Mouse (Mus musculus) adrenal gland, postnatal 0 days (tissue): Measurements from ENCODE around the gene Olfr1280. TPM values are rescaled to one million over a fixed set of nuclear protein-coding genes. Genes with fewer than 3 reads are reported as not detected.

Source experiments
- polyA plus RNA-seq: library from polyadenylated mRNA; unstranded; fragments of >200 nt; fragmentation: Nextera tagmentation; extraction: Ambion mirVana; gene quantifications from 2 replicates; pipeline ENCODE4 v1.2.1, GENCODE M21; 2015

The Olfr1280 gene
- polyA plus RNA-seq: not detected in 2 replicates

GRCm38 (mm10) chr2:111313717-111314116 is at the start of gene Olfr1280:
Gene Olfr1280, plus strand, starts transcription at chr2:111314017.

DNA sequence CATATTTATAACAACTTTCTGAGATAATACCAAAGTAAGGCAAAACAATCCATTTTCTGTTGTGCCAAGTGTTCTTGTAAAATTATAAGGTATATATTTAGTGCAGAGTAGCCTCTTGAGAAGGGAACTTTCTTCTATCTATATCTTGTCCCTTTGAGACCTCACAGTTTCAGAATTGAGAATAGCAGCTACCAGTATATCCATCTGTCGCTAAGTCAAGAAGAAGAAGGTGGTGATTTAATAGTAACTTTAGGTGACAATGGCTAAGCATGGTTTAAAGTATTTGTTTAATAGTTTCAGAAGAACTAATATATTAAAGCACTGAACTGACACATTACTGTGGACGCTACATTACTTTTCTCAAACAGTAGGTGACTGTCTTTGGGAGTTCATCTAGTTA is 39.8 kb upstream of the Olfr1280 start, which contains the start of gene Olfr1277:
Olfr1277 (minus strand) TSS at position 101 of the 400 bp plus-strand sequence.

DNA sequence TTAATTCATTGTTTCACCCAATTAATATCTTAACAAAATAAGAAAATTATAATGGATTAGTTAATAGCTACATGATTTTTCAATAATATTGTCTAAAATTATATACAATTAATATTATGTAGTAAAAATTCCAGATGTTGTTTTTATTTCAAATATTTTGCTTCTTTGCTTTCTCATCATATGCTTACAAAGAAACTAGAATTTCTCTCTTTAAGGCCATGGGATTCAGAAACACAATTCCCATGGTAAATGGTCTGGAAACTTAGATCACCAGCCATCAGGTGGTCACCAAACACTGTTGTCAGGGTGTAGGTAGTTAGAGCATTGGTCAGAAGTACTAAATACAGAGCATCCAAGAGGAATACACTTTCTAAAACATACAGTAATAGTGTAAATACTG is 24.0 kb upstream of the Olfr1280 start, which contains the start of gene Olfr1278:
Olfr1278 (plus strand) TSS at position 301 of the 400 bp plus-strand sequence.

GRCm38 (mm10) chr2:111300374-111300773 is 13.4 kb upstream of the Olfr1280 start, which contains the start of gene Olfr1279:
Gene Olfr1279, plus strand, starts transcription at chr2:111300635.

GRCm38 (mm10) chr2:111326220-111326619 is 12.4 kb downstream of the Olfr1280 start, which contains the start of gene Olfr1281:
Gene Olfr1281, plus strand, starts transcription at chr2:111326520.

DNA sequence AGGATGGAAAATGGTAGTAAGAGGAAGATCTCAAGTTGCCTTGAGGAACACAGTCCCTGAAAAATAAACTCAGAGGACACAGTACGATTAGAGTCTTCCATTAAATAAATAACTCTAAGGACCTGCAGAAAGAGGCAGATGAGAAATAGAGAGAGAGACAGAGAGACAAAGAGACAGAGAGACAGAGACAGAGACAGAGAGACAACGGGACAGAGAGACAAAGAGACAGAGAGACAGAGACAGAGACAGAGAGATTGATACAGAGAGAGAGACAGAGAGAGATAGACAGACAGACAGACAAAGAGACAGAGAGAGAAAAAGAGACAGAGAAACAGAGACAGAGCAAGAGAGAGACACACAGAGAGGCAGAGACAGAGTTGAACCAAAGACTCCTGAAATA is 22.2 kb downstream of the Olfr1280 start, which contains the start of gene Olfr1282:
Olfr1282 (minus strand) TSS at position 101 of the 400 bp plus-strand sequence.

GRCm38 (mm10) chr2:111366490-111366889 is 52.7 kb downstream of the Olfr1280 start, which contains the start of gene Olfr1283:
Gene Olfr1283, plus strand, starts transcription at chr2:111366790.

GRCm38 (mm10) chr2:111375222-111375621 is 61.4 kb downstream of the Olfr1280 start, which contains the start of gene Olfr1284:
Gene Olfr1284, plus strand, starts transcription at chr2:111375522.

Other genes starting within 250 kb of the Olfr1280 start
- not detected in 2 replicates for gene Gm13941, start 208.0 kb upstream of the Olfr1280 start, polyA plus RNA-seq
- gene Gm15130, start 161.1 kb upstream of the Olfr1280 start, polyA plus RNA-seq: not detected in 2 replicates
- not detected in 2 replicates for gene 4930430A15Rik, start 84.4 kb upstream of the Olfr1280 start, polyA plus RNA-seq
- not detected in 2 replicates for gene Olfr1275, start 78.7 kb upstream of the Olfr1280 start, polyA plus RNA-seq
- not detected in 2 replicates for gene Olfr1276, start 59.5 kb upstream of the Olfr1280 start, polyA plus RNA-seq
- gene Olfr1277, start 39.9 kb upstream of the Olfr1280 start, polyA plus RNA-seq: not detected in 2 replicates
- gene Olfr1278, start 23.9 kb upstream of the Olfr1280 start, polyA plus RNA-seq: not detected in 2 replicates
- not detected in 2 replicates for gene Olfr1279, start 13.4 kb upstream of the Olfr1280 start, polyA plus RNA-seq
- gene Olfr1281, start 12.5 kb downstream of the Olfr1280 start, polyA plus RNA-seq: not detected in 2 replicates
- not detected in 2 replicates for gene Olfr1282, start 22.1 kb downstream of the Olfr1280 start, polyA plus RNA-seq
- not detected in 2 replicates for gene Olfr1283, start 52.8 kb downstream of the Olfr1280 start, polyA plus RNA-seq
- gene Olfr1284, start 61.5 kb downstream of the Olfr1280 start, polyA plus RNA-seq: not detected in 2 replicates
- gene Olfr1286, start 109.1 kb downstream of the Olfr1280 start, polyA plus RNA-seq: not detected in 2 replicates
- gene Olfr1287, start 135.1 kb downstream of the Olfr1280 start, polyA plus RNA-seq: not detected in 2 replicates
- not detected in 2 replicates for gene Olfr1288, start 160.1 kb downstream of the Olfr1280 start, polyA plus RNA-seq
- not detected in 2 replicates for gene Olfr1289, start 166.8 kb downstream of the Olfr1280 start, polyA plus RNA-seq
- gene Olfr1290, start 179.8 kb downstream of the Olfr1280 start, polyA plus RNA-seq: not detected in 2 replicates
- gene Olfr1291-ps1, start 183.2 kb downstream of the Olfr1280 start, polyA plus RNA-seq: not detected in 2 replicates
- not detected in 2 replicates for gene Olfr1293-ps, start 211.2 kb downstream of the Olfr1280 start, polyA plus RNA-seq
- gene Olfr1294, start 226.3 kb downstream of the Olfr1280 start, polyA plus RNA-seq: not detected in 2 replicates